Comparison of ENCODE assay signal across 8 mouse cellular contexts in genomic region chr8:121829048-121829776, GRCm38 (mm10). TPM values are rescaled to one million over a fixed set of nuclear protein-coding genes. Genes with fewer than 3 reads are reported as not detected.
A peak's percentile ranks its signal among the peaks of the same experiment; 100 is the strongest.
DNase-seq lines count a peak whose midpoint lies in the region; ATAC-seq and TF ChIP-seq lines count a peak whose summit lies in the region.

Gene Klhdc4 (minus strand): TSS chr8:121829569.

- no peak for TF ChIP-seq CTCF in heart, adult 2 months (IDR thresholded peaks at IDR 0.05)

- no peaks in the 10 kb centered on the region for H3K9me3 ChIP-seq in embryonic facial prominence, embryonic 13.5 days
- no peaks in the 10 kb centered on the region for H3K9me3 ChIP-seq in limb, embryonic 13.5 days
- H3K9me3 ChIP-seq in midbrain, embryonic 16.5 days (replicated peaks; ENCODE audit: control insufficient read depth, low read length, poor library complexity, severe bottlenecking): no peaks in the 10 kb centered on the region

- no peaks in the 10 kb centered on the region for H3K27me3 ChIP-seq in embryonic facial prominence, embryonic 13.5 days
- H3K27me3 ChIP-seq in heart, adult 2 months (ENCODE audit: control insufficient read depth, insufficient read depth, low read length): no peaks in the 10 kb centered on the region
- H3K27me3 ChIP-seq in limb, embryonic 13.5 days: 0 out of 2 replicates have a peak, but pooled peaks cover 4% of the 10 kb centered on the region
- H3K27me3 ChIP-seq in midbrain, embryonic 16.5 days (ENCODE audit: control insufficient read depth, insufficient read depth, low read depth, low read length): no peaks in the 10 kb centered on the region

- ATAC-seq in embryonic facial prominence, embryonic 13.5 days (ENCODE audit: insufficient number of reproducible peaks, insufficient read depth, low FRiP score, low TSS enrichment, low read depth): peak; percentile 89
- peak; percentile 94 for ATAC-seq in limb, embryonic 13.5 days (ENCODE audit: low FRiP score, low read depth)
- ATAC-seq in midbrain, embryonic 16.5 days: peak; percentile 98

- H3K4me1 ChIP-seq in embryonic facial prominence, embryonic 13.5 days: peaks cover 19% of the 10 kb centered on the region
- H3K4me1 ChIP-seq in heart, adult 2 months (ENCODE audit: control insufficient read depth, insufficient read depth, low read length): peaks cover 2% of the 10 kb centered on the region
- H3K4me1 ChIP-seq in limb, embryonic 13.5 days: peaks cover 13% of the 10 kb centered on the region
- peaks cover 17% of the 10 kb centered on the region for H3K4me1 ChIP-seq in midbrain, embryonic 16.5 days (ENCODE audit: control insufficient read depth, insufficient read depth, low read length)

- DNase-seq in 3134 (ENCODE audit: extremely low read depth, insufficient read length, low spot score): peak; percentile 83
- peak; percentile 88 for DNase-seq in adrenal gland, postnatal 36 days
- DNase-seq in heart, adult 2 months: peak; percentile 88 to 93
- DNase-seq in kidney, adult 8-10 months: peak; percentile 77 to 88
- peak; percentile 79 to 85 for DNase-seq in spleen, postnatal 10 days (ENCODE audit: low spot score in 2 of 2)

- H3K79me2 ChIP-seq in heart, adult 2 months (replicated peaks; ENCODE audit: control insufficient read depth, insufficient read depth, low read length): no peaks in the 10 kb centered on the region

- peak within 1 kb of the TSS; percentile 91 for H3K9ac ChIP-seq in embryonic facial prominence, embryonic 13.5 days
- peak within 1 kb of the TSS; percentile 76 for H3K9ac ChIP-seq in heart, adult 2 months (ENCODE audit: low read depth, low read length)
- H3K9ac ChIP-seq in limb, embryonic 13.5 days: peak within 1 kb of the TSS; percentile 89
- peak within 1 kb of the TSS; percentile 82 for H3K9ac ChIP-seq in midbrain, embryonic 16.5 days (ENCODE audit: low read depth, low read length)

- H3K4me2 ChIP-seq in embryonic facial prominence, embryonic 13.5 days: peak within 1 kb of the TSS; percentile 95
- peak within 1 kb of the TSS; percentile 97 for H3K4me2 ChIP-seq in limb, embryonic 13.5 days (replicated peaks)
- H3K4me2 ChIP-seq in midbrain, embryonic 16.5 days (ENCODE audit: low read length): peak within 1 kb of the TSS; percentile 97

- TF ChIP-seq EP300 in heart, adult 2 months (IDR thresholded peaks at IDR 0.05; ENCODE audit: insufficient read depth, low read depth, low read length): no peak

- intact Hi-C loops in heart, adult 2 months (cut with DNase I): no loop called here

- TF ChIP-seq POLR2A in heart, adult 2 months (IDR thresholded peaks at IDR 0.05; ENCODE audit: insufficient read depth, low read depth, low read length): peak; percentile 69

- peak within 1 kb of the TSS; percentile 91 for H3K4me3 ChIP-seq in embryonic facial prominence, embryonic 13.5 days
- peak within 1 kb of the TSS; percentile 89 for H3K4me3 ChIP-seq in heart, adult 2 months
- peak within 1 kb of the TSS; percentile 91 for H3K4me3 ChIP-seq in limb, embryonic 13.5 days
- H3K4me3 ChIP-seq in midbrain, embryonic 16.5 days (ENCODE audit: low read depth, low read length): peak within 1 kb of the TSS; percentile 93

- WGBS in embryonic facial prominence, embryonic 13.5 days: under 1% methylated on average over 68 of the region's 68 CpGs
- WGBS in heart, adult 2 months: under 1% methylated on average over 66 of the region's 68 CpGs
- WGBS in limb, embryonic 13.5 days: under 1% methylated on average over 68 of the region's 68 CpGs
- under 1% methylated on average over 54 of the region's 68 CpGs for WGBS in midbrain, embryonic 16.5 days

- H3K36me3 ChIP-seq in embryonic facial prominence, embryonic 13.5 days: no peaks in the 10 kb centered on the region
- no peaks in the 10 kb centered on the region for H3K36me3 ChIP-seq in heart, adult 2 months (ENCODE audit: control insufficient read depth, insufficient read depth, low read length)
- H3K36me3 ChIP-seq in limb, embryonic 13.5 days: no peaks in the 10 kb centered on the region
- no peaks in the 10 kb centered on the region for H3K36me3 ChIP-seq in midbrain, embryonic 16.5 days (ENCODE audit: control insufficient read depth, insufficient read depth, low read length)

- H3K27ac ChIP-seq in embryonic facial prominence, embryonic 13.5 days: peak within 1 kb of the TSS; percentile 51; the same call in 1 of the 2 replicates
- peak within 1 kb of the TSS; percentile 70 for H3K27ac ChIP-seq in heart, adult 2 months
- H3K27ac ChIP-seq in limb, embryonic 13.5 days: no peak within 1 kb of the TSS
- H3K27ac ChIP-seq in midbrain, embryonic 16.5 days (ENCODE audit: low read length): peak within 1 kb of the TSS; percentile 83

RNA-seq across cellular contexts. Expression of gene Klhdc4, which starts in this region (rescaled TPM):
- 10 to 100 TPM; 22.7 to 23.1 TPM for total RNA-seq in adrenal gland, postnatal 36 days (2021)
- polyA plus RNA-seq in embryonic facial prominence, embryonic 13.5 days (2015; fragmentation: Nextera tagmentation; extraction: Ambion mirVana): 36.8 and 41.2 TPM in 2 replicates
- total RNA-seq in heart, adult 2 months (2021): 10 to 100 TPM; 11.2 to 12.6 TPM
- 9.6 and 11.0 TPM in 2 replicates for polyA plus RNA-seq in heart, adult 2 months (2012; rRNA removed)
- polyA plus RNA-seq in limb, embryonic 13.5 days (2015; fragmentation: Nextera tagmentation; extraction: Ambion mirVana): 40.9 and 41.3 TPM in 2 replicates
- polyA plus RNA-seq in midbrain, embryonic 16.5 days (2015; fragmentation: Nextera tagmentation; extraction: Ambion mirVana): 42.1 and 43.3 TPM in 2 replicates
